Mouse (Mus musculus) midbrain, embryonic 14.5 days (tissue): ENCODE data around the gene Olfr51. TPM values are rescaled to one million over a fixed set of nuclear protein-coding genes. Genes with fewer than 3 reads are reported as not detected.
A peak's percentile ranks its signal among the peaks of the same experiment; 100 is the strongest.

Source experiments
- ATAC-seq: fragments of 200-750 bp; cut with Nextera tagmentation; 2 replicates; pipeline ENCODE4 v1.8.0; 2017; ENCODE audit warnings: moderate number of reproducible peaks, moderate library complexity; ENCODE audit not compliant: low FRiP score, low TSS enrichment
- DNase-seq: peaks from one replicate; pipeline ENCODE4 v3.0.0-alpha.2; 2015
- H3K27ac ChIP-seq: fragments of 300-500 bp; sonication (generic); replicated peaks from 2 replicates; pipeline ENCODE4 v1.5.1; 2014; ENCODE audit warnings: mild to moderate bottlenecking, low read depth, low read length, moderate library complexity
- H3K27me3 ChIP-seq: fragments of 300-500 bp; sonication (generic); 2 replicates; pipeline ENCODE4 v1.6.1; 2014; ENCODE audit warnings: low read length, control low read depth, mixed read lengths; ENCODE audit not compliant: control insufficient read depth, insufficient read depth
- H3K36me3 ChIP-seq: fragments of 300-500 bp; sonication (generic); 2 replicates; pipeline ENCODE4 v1.6.1; 2014; ENCODE audit warnings: low read length, control low read depth; ENCODE audit not compliant: control insufficient read depth, insufficient read depth
- H3K4me1 ChIP-seq: fragments of 300-500 bp; sonication (generic); 2 replicates; pipeline ENCODE4 v1.6.1; 2014; ENCODE audit warnings: mild to moderate bottlenecking, antibody characterized with exemption, low read length, control low read depth; ENCODE audit not compliant: control insufficient read depth, insufficient read depth
- H3K4me2 ChIP-seq: fragments of 300-500 bp; sonication (generic); 2 replicates; pipeline ENCODE4 v1.6.1; 2014; ENCODE audit warnings: mild to moderate bottlenecking, low read length, moderate library complexity
- H3K4me3 ChIP-seq: fragments of 300-500 bp; sonication (generic); replicated peaks from 2 replicates; pipeline ENCODE4 v1.5.1; 2014; ENCODE audit warnings: low read depth, low read length
- H3K9ac ChIP-seq: fragments of 300-500 bp; sonication (generic); replicated peaks from 2 replicates; pipeline ENCODE4 v1.6.1; 2014; ENCODE audit warnings: mild to moderate bottlenecking, low read length, moderate library complexity
- H3K9me3 ChIP-seq: fragments of 300-500 bp; sonication (generic); 2 replicates; pipeline ENCODE4 v1.6.1; 2016; ENCODE audit warnings: low read length, control low read depth, mixed read lengths; ENCODE audit not compliant: control insufficient read depth
- WGBS: fragments of 180-500 bp; shearing (Covaris S2); extraction: QIAGEN DNeasy Blood & Tissue Kit; methylation state at CpG from one replicate; pipeline ENCODE4 v1.1.7; 2014; 5-methylcytosine and 5-hydroxymethylcytosine counted together
- polyA plus RNA-seq: library from polyadenylated mRNA; unstranded; fragments of >200 nt; fragmentation: Nextera tagmentation; extraction: Ambion mirVana; gene quantifications from 2 replicates; pipeline ENCODE4 v1.2.1, GENCODE M21; 2014

The Olfr51 gene
- polyA plus RNA-seq, 1 experiment from 2014 or later: not detected

GRCm38 (mm10) chr11:51053230-51053629 lies 49.8 kb downstream of the Olfr51 start:
- Histone ChIP-seq H3K9ac (no peak overlapping the region), H3K27me3 (no peaks in the 10 kb centered on the region), H3K9me3 (no peaks in the 10 kb centered on the region), H3K36me3 (no peaks in the 10 kb centered on the region), H3K4me1 (no peaks in the 10 kb centered on the region), H3K27ac (no peak overlapping the region), H3K4me3 (no peak overlapping the region), H3K4me2 (no peak overlapping the region)
- 50% methylated on average over 3 of the region's 3 CpGs for WGBS
- DNase-seq (peak; percentile 65), ATAC-seq (no peak)

- ATAC-seq (peak; percentile 90), DNase-seq (peak; percentile 93)
- peak within 1 kb of the TSS; percentile 78 for H3K4me3 ChIP-seq
- H3K9ac ChIP-seq: peak within 1 kb of the TSS; percentile 81
- WGBS: under 1% methylated on average over 32 of the region's 32 CpGs
- H3K27me3 ChIP-seq: no peaks in the 10 kb centered on the region
- H3K9me3 ChIP-seq: no peaks in the 10 kb centered on the region
- peaks cover 14% of the 10 kb centered on the region for H3K36me3 ChIP-seq
- peaks cover 8% of the 10 kb centered on the region for H3K4me1 ChIP-seq
- H3K4me2 ChIP-seq: peak within 1 kb of the TSS; percentile 88
- H3K27ac ChIP-seq: peak within 1 kb of the TSS; percentile 64
Observed at GRCm38 (mm10) chr11:51059151-51059571, 55.8 kb downstream of the Olfr51 start, which contains the start of gene Zfp354a. Gene Zfp354a, plus strand, starts transcription at chr11:51059257.

Other genes starting within 250 kb of the Olfr51 start
- gene Zfp354c, start 175.9 kb upstream of the Olfr51 start, polyA plus RNA-seq: 61.3 and 83.5 TPM in 2 replicates
- 1.6 and 1.9 TPM in 2 replicates for gene Zfp879, start 162.0 kb upstream of the Olfr51 start, polyA plus RNA-seq
- gene Grm6, start 152.9 kb upstream of the Olfr51 start, polyA plus RNA-seq: not detected in 2 replicates
- 12.5 and 15.7 TPM in 2 replicates for gene Zfp454, start 115.9 kb upstream of the Olfr51 start, polyA plus RNA-seq
- gene Zfp2, start 87.4 kb upstream of the Olfr51 start, polyA plus RNA-seq: 59.6 and 59.9 TPM in 2 replicates
- gene Zfp354b, start 72.0 kb upstream of the Olfr51 start, polyA plus RNA-seq: 4.3 and 4.5 TPM in 2 replicates
- not detected in 2 replicates for gene 4933414I15Rik, start 59.8 kb upstream of the Olfr51 start, polyA plus RNA-seq
- not detected in 2 replicates for gene Prop1, start 49.8 kb upstream of the Olfr51 start, polyA plus RNA-seq
- gene Olfr1378, start 37.1 kb upstream of the Olfr51 start, polyA plus RNA-seq: not detected in 2 replicates
- not detected in 2 replicates for gene Olfr1377, start 21.6 kb upstream of the Olfr51 start, polyA plus RNA-seq
- gene Olfr54, start 10.6 kb downstream of the Olfr51 start, polyA plus RNA-seq: not detected in 2 replicates
- not detected in 2 replicates for gene Olfr1375, start 44.5 kb downstream of the Olfr51 start, polyA plus RNA-seq
- gene Zfp354a, start 55.7 kb downstream of the Olfr51 start, polyA plus RNA-seq: 15.6 and 16.5 TPM in 2 replicates
- not detected in 2 replicates for gene Gm12569, start 216.9 kb downstream of the Olfr51 start, polyA plus RNA-seq